Mouse (Mus musculus): ENCODE measurements around the gene Olfr690.
"Not testable (repeated sequence)": the region's sequence is repeated elsewhere in the genome, so short reads cannot be mapped to it uniquely, and the experiment has no call there.

Olfr690 gene

DNA sequence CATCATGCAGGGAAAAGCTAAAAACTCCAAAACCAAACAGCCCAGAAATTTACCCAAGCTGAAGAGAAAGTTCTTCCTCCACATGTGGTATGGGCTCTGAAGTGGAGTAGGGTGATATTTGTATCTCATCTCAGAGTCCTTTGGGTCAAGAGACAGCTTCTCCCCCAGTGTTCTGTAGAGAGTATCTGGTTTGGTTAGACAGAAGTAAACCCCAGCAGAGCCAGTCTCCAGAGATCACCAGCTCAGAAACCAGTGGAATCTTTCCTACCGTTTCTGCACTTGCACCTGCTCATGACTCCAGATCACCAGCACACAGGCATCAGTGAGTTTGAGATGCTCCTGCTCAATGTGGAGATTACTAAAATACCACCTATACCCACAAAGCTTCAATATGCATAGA, at the start of gene Olfr690:
Olfr690 (minus strand) TSS at position 101 of the 400 bp plus-strand sequence.
- no peak for DNase-seq (ENCODE audit: low read depth, low spot score)

DNA sequence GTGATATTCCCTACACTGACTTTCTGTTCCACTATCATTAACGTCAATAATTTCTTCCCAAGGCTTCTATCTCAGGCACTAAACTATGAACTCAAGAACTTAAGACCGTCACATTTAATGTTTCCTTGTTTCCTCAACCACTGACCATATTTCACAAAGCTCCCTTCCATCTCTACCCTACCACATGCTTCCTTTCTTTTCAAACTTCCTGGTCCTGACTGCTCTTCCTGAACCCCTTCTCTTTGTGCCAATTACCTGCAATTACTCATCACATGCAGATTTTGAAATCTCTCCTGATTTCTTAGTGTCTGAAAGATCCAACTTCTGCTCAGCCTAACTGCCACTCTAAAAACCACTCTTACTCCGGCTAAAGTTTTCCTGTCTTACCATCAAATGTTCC, 46.4 kb upstream of the Olfr690 start:
- DNase-seq (ENCODE audit: low read depth, low spot score): no peak

DNA sequence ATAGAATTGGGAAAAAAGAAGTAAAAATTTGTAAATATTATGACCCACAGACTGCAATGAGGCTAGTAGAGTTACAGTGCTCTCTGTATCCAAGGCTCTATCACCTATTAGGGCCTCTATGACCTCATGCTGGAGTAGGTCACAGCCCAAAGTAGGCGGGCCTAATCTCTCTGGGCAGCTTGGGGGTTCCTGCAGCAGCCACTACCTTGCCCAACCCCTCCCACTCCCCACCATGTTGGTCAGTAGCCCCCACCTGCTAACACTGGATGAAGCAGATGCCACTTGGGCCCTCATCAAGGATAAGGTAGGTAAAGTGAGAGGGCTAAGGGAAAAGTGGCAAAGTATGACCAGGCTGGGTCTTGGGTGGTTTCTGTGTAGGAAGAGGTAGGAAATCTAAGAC, 41.0 kb upstream of the Olfr690 start, which contains the start of gene Gm5901:
Gm5901 (plus strand) TSS at position 173 of the 400 bp plus-strand sequence.
- no peak for DNase-seq (ENCODE audit: low read depth, low spot score)

DNA sequence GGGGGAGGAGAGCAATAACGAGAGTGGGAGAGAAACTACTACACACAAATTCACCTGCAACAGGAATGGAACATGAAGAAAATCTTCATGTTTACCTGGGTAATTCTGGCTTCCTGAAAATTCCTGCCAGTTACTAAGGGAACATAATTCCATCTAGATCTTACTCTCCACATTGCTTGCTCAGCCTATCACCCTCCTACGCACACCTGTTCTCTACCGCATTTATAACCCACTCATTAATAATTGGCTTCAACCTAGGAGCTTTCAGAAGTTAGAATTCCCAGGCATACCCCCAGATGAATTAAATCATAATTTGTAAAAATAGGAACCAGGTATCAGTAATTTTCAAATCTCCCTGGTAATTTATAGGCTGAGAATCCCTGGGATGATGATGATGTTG, 40.1 kb upstream of the Olfr690 start:
- DNase-seq (ENCODE audit: low read depth, low spot score): no peak

DNA sequence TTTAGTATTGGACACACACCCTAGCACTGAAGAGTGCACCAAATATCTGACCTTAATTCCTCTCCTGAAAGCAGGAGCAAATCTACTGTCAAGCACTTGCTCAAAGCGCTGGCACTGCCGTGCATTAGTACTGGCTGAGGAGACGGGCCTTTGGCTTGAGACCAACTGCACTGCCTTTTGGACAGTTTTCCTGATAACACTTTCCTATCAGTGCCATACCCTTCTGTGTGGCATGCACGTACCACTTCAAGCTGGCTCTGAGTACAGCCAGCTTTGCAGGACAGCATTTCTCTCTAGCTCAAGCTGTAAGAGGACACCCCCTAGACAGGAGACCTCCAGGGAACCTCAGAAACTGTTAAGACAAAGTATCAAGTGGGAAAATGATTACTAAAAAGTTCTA, 39.6 kb upstream of the Olfr690 start:
- DNase-seq (ENCODE audit: low read depth, low spot score): no peak

DNA sequence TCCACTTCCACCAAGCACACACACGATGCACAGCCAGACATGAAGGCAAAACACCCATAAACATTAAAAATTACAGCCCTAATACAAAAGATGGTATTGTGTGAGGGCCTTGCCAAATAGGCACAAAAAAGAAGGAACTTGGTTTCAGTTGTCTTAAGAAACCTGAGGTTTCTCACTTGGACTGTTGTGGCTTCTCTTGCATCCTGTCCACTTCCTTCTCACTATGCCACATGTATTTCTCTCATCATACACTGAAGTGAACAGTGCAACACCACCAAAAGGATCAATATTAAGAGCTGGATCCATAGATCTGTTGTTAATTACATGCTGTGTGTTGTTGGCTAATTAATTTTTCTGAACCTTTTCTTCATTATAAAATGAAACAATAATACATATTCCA, 39.0 kb upstream of the Olfr690 start:
- DNase-seq (ENCODE audit: low read depth, low spot score): no peak

DNA sequence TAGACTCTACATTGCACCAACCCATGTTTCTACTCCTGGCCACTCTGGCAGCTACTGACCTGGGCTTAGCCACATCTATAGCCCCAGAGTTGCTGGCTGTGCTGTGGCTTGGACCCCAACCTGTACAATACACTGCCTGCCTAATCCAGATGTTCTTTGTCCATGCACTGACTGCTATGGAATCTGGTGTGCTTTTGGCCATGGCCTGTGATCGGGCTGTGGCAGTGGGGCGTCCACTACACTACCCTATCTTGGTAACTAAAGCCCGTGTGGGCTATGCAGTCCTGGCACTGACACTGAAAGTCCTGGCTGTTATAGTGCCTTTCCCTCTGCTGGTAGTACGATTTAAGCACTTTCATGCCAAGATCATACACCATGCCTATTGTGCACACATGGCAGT, 34.6 kb upstream of the Olfr690 start:
- no peak for DNase-seq (ENCODE audit: low read depth, low spot score)

DNA sequence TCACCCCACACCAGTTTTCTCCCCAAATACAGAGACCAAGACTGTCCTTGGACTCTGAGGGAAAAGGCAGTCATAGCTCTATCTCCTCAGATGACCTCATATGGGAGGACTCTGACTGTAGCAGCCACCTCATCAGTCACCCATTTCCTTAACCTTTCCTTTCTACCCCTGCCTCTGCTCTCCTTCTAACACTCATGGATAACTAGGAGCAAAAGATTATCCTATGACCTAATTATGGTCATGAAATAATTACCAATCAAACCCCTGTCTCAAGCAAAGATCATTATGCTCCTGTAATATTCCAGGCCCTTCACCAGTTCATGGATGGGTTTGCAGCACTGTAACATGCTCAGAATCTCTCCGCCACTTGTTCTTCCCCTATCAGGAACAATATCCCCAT, 34.0 kb upstream of the Olfr690 start, which contains the start of gene Olfr692:
Olfr692 (plus strand) TSS at position 301 of the 400 bp plus-strand sequence.
- DNase-seq (ENCODE audit: low read depth, low spot score): no peak

DNA sequence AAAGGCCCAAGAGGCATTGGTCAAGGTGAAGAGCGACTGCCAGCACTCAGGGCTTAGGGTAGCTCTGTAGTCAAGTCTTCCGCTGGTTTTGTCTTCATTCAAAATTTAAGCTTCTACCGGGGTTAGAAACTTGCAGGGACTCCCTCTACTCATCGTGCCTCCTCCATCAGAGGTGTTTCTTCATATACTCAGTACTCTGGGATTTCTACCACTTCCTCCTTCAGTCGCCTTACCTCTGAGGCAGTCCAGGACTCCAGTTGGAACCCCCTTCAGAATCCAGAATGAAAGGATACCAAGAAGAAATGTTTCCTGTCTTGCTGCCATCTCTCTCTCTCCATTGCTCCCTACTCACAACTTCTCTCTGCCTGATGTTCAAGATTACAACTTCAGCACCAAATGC, 33.4 kb upstream of the Olfr690 start:
- no peak for DNase-seq (ENCODE audit: low read depth, low spot score)

DNA sequence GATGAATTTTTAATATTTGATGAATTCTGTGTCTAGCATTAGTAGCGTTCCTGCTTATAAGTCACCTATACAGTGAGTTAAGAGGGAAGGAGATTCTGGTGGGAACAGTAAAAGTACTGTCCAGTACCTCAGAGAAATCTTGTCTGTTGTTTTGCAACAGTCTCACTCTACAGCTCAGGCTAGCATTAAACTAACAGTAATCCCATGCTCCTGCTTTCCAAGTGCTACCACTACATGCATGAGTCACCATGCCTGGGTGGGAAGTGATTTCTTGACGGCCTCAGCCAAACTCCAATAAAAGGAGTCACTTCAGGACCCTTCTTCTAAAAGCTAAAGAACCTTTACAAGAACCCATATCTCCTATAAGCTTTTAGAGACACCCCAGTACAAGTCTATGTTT, 27.8 kb upstream of the Olfr690 start:
- DNase-seq (ENCODE audit: low read depth, low spot score): no peak

DNA sequence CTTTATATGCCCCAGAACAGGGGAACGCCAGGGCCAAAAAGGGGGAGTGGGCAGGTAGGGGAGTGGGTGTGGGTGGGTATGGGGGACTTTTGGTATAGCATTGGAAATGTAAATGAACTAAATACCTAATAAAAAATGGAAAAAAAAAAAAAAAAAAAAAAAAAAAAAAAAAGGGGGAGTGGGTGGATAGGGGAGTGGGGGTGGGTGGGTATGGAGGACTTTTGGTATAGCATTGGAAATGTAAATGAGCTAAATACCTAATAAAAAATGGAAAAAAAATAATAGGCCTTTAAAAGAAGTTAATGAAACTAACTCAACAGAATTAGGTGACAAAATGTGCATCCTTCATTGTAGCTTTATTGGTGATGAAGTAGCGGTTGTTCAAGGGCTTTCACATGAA, 22.6 kb upstream of the Olfr690 start:
- DNase-seq (ENCODE audit: low read depth, low spot score): not testable (repeated sequence)

DNA sequence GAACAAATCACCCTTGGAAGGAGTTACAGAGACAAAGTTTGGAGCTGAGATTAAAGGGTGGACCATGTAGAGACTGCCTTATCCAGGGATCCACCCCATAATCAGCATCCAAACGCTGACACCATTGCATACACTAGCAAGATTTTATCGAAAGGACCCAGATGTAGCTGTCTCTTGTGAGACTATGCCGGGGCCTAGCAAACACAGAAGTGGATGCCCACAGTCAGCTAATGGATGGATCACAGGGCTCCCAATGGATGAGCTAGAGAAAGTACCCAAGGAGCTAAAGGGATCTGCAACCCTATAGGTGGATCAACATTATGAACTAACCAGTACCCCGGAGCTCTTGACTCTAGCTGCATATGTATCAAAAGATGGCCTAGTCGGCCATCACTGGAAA, 22.2 kb upstream of the Olfr690 start:
- not testable (repeated sequence) for DNase-seq (ENCODE audit: low read depth, low spot score)

DNA sequence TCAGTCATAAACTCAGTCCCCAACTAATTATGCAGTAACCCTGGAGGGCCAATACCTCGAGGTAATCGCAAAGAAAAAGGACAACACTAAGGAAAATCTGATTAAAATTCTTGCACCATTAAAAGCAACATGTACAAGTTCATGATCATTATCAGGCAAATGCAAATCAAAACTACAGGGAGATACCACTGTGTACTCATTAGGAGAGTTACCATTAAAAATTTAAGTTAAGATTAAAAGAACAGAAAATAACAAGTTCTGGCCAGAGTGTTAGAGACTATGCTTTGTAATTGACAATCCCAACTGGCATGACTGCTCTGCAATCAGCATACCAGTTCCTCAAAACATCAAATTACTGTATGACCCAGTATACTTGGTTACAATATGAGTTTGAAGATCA, 8.8 kb upstream of the Olfr690 start:
- no peak for DNase-seq (ENCODE audit: low read depth, low spot score)

DNA sequence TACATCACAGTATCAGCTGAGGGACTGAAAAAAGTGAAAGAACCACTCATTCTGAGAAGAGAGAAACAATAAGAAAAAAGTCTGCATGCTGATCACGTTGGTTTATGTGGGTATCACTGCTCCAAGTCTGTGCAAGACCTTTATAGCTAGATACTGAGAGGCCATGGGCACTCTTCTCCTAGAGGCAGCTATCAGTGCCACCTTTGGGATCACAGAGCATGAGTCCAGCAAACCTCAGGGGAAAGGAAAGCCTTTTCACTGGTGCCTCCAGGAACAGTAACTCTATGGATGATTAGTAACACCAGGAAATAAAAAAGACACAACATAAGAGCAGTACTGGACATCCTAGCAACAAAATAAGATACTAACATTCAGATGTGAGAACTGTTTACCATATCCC, 8.3 kb upstream of the Olfr690 start, which contains the start of gene Olfr691:
Olfr691 (minus strand) TSS at position 101 of the 400 bp plus-strand sequence.
- no peak for DNase-seq (ENCODE audit: low read depth, low spot score)

DNA sequence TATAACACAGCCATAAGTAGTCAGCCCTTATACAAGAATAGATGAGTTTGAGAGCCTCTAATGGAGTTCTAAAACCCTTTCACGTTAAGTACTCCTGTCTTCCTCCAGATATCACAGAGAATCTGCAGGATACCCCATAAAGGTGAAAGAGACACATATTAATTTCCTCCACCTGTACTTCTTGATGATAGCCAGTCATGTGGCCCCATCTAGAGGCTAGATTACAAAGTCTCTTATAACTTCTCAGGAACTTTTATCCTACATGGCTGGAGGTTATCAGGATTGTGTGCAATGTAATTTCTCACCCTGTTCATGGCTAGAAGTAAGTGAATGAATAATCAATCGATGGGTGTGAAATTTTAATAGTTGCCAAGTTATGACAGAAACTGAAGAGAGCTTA, 8.6 kb downstream of the Olfr690 start:
- no peak for DNase-seq (ENCODE audit: low read depth, low spot score)

DNA sequence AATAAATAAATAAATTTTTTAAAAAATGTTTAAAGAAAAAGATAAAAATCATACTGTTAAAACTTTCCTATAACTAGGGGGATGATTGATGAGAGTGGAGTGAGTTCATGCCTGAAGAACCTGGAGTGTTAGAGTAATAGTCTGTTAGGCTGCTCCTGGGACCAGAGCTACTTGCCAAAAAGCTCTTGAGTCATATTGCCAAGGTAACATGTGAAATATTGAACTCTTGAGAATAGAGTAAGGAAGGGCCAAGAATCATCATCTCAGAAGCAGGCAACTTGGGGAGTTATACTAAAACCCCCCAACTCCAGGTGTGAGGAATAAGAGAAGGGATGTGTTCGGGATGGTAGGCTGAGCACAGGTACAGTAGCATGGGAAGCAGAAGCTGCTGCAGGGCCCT, 23.0 kb downstream of the Olfr690 start, which contains the start of gene Olfr689:
Olfr689 (plus strand) TSS at position 301 of the 400 bp plus-strand sequence.
- no peak for DNase-seq (ENCODE audit: low read depth, low spot score)

DNA sequence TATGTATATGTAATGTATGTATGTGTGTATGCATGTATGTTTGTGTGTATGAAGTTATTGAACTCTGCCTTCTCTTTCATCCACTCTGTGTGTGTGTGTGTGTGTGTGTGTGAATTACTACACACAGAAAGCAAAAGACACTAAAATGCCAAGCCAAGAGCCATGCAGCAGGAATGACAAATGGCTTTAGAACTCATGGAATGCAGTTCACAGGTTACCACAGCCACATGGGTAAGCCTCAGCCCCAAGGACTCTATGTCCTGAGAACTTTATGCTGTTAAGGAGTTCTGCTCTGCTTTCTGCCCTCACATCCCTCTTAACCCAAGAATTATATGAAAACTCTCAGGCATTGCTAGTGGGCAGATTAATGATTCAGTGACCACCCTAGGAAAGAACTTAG, 43.9 kb downstream of the Olfr690 start:
- no peak for DNase-seq (ENCODE audit: low read depth, low spot score)

DNA sequence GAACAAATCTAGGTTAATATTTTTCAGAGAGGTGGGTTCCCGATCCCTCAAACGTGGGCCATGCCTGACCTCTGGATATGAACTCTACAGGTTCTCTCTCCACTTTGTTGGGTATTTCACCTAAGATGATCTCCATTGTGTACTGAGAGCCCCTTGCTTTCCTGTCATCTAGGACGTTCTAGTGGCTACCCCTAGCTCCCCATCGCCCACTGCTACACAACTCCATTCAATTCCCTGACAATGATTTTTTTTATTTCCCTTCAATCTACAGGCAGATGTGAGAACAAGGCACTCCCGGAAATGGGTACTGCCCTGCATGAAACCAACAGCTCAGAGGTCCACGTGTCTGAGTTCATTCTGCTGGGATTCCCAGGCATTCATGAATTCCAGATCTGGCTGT, 46.1 kb downstream of the Olfr690 start, which contains the start of gene Olfr688:
Olfr688 (plus strand) TSS at position 301 of the 400 bp plus-strand sequence.
- no peak for DNase-seq (ENCODE audit: low read depth, low spot score)
